Mouse (Mus musculus) testis, adult 2 months (tissue): ENCODE data around the gene Spag4.

Source experiments
- CTCF ChIP-seq: fragments of 200-500 bp; IDR thresholded peaks from 2 replicates; pipeline ENCODE4 v1.5.1; 2012; ENCODE audit warnings: low read depth, mild to moderate bottlenecking, inconsistent platforms, low read length, moderate library complexity; ENCODE audit not compliant: control insufficient read depth, insufficient read depth, insufficient replicate concordance
- POLR2A ChIP-seq: fragments of 200-500 bp; IDR thresholded peaks from 2 replicates; pipeline ENCODE4 v1.6.1; 2012; ENCODE audit warnings: low read depth, mild to moderate bottlenecking, inconsistent platforms, low read length, moderate library complexity; ENCODE audit not compliant: control insufficient read depth

- TF ChIP-seq POLR2A (no peak), CTCF (no peak)
These were observed 27.0 kb downstream of the Spag4 start for GRCm38 (mm10) chr2:156091926-156092325.
